Mouse (Mus musculus) liver, embryonic 16.5 days (tissue): ENCODE measurements around the gene Trim39. TPM values are rescaled to one million over a fixed set of nuclear protein-coding genes. Genes with fewer than 3 reads are reported as not detected.

Experiments
- ATAC-seq: fragments of 200-750 bp; cut with Nextera tagmentation; 2 replicates; pipeline ENCODE4 v1.8.0; 2017; ENCODE audit warnings: low read depth, mild to moderate bottlenecking, moderate number of reproducible peaks, moderate library complexity
- H3K27ac ChIP-seq: fragments of 300-500 bp; sonication (generic); 2 replicates; pipeline ENCODE4 v1.5.1; 2014; ENCODE audit warnings: mild to moderate bottlenecking, low read length
- H3K27me3 ChIP-seq: fragments of 300-500 bp; sonication (generic); 2 replicates; pipeline ENCODE4 v1.6.1; 2014; ENCODE audit warnings: low read depth, low read length, mixed read lengths; ENCODE audit not compliant: control insufficient read depth, insufficient read depth
- H3K36me3 ChIP-seq: fragments of 300-500 bp; sonication (generic); 2 replicates; pipeline ENCODE4 v1.6.1; 2014; ENCODE audit warnings: mild to moderate bottlenecking; ENCODE audit not compliant: control insufficient read depth, insufficient read depth
- H3K4me1 ChIP-seq: fragments of 300-500 bp; sonication (generic); 2 replicates; pipeline ENCODE4 v1.6.1; 2014; ENCODE audit warnings: low read depth, low read length, mixed read lengths; ENCODE audit not compliant: control insufficient read depth
- H3K4me2 ChIP-seq: fragments of 300-500 bp; sonication (generic); 2 replicates; pipeline ENCODE4 v1.6.1; 2014; ENCODE audit warnings: low read depth, low read length, mixed read lengths
- H3K4me3 ChIP-seq: fragments of 300-500 bp; sonication (generic); 2 replicates; pipeline ENCODE4 v1.5.1; 2014; ENCODE audit warnings: low read depth, mild to moderate bottlenecking, low read length
- H3K9ac ChIP-seq: fragments of 300-500 bp; sonication (generic); 2 replicates; pipeline ENCODE4 v1.6.1; 2014; ENCODE audit warnings: low read depth, low read length
- H3K9me3 ChIP-seq: fragments of 300-500 bp; sonication (generic); replicated peaks from 2 replicates; pipeline ENCODE4 v1.6.1; 2016; ENCODE audit warnings: low read length; ENCODE audit not compliant: control insufficient read depth
- WGBS: fragments of 180-500 bp; shearing (Covaris S2); extraction: QIAGEN DNeasy Blood & Tissue Kit; methylation state at CpG from one replicate; pipeline ENCODE4 v1.1.7; 2014; ENCODE audit not compliant: insufficient replicate concordance; 5-methylcytosine and 5-hydroxymethylcytosine counted together
- polyA plus RNA-seq: library from polyadenylated mRNA; unstranded; fragments of >200 nt; fragmentation: Nextera tagmentation; extraction: Ambion mirVana; gene quantifications from 2 replicates; pipeline ENCODE4 v1.2.1, GENCODE M21; 2015

Trim39 gene
- polyA plus RNA-seq, 1 experiment from 2014 or later = 5.0 TPM

- 80% methylated on average over 4 of the region's 4 CpGs for WGBS
- Histone ChIP-seq H3K9me3 (no peaks in the 10 kb centered on the region), H3K4me2 (no peak overlapping the region), H3K27me3 (no peaks in the 10 kb centered on the region), H3K9ac (no peak overlapping the region), H3K4me3 (no peak overlapping the region), H3K4me1 (peaks cover 26% of the 10 kb centered on the region), H3K27ac (no peak overlapping the region), H3K36me3 (peaks cover 4% of the 10 kb centered on the region)
- ATAC-seq = no peak
Measured at GRCm38 (mm10) chr17:36274776-36275175, 2.7 kb upstream of the Trim39 start.

- no peaks in the 10 kb centered on the region for H3K27me3 ChIP-seq
- peaks cover 26% of the 10 kb centered on the region for H3K4me1 ChIP-seq
- no peak overlapping the region for H3K4me3 ChIP-seq
- no peaks in the 10 kb centered on the region for H3K9me3 ChIP-seq
- no peak overlapping the region for H3K27ac ChIP-seq
- no peak overlapping the region for H3K9ac ChIP-seq
- WGBS = 66% methylated on average over 4 of the region's 4 CpGs
- no peak overlapping the region for H3K4me2 ChIP-seq
- peaks cover 4% of the 10 kb centered on the region for H3K36me3 ChIP-seq
- ATAC-seq = no peak
Measured at GRCm38 (mm10) chr17:36273796-36274195, 1.7 kb upstream of the Trim39 start.

- Histone ChIP-seq H3K27ac (no peak overlapping the region), H3K4me1 (peaks cover 26% of the 10 kb centered on the region), H3K9me3 (no peaks in the 10 kb centered on the region), H3K4me2 (peak overlapping the region; percentile 96), H3K4me3 (peak overlapping the region; percentile 92), H3K9ac (peak overlapping the region; percentile 2; the same call in 1 of the 2 replicates), H3K27me3 (no peaks in the 10 kb centered on the region), H3K36me3 (peaks cover 4% of the 10 kb centered on the region)
- no peak for ATAC-seq
- 58% methylated on average over 9 of the region's 9 CpGs for WGBS
Measured at GRCm38 (mm10) chr17:36272643-36273366, 758 bp upstream of the Trim39 start.

GRCm38 (mm10) chr17:36270956-36271585 lies 976 bp downstream of the Trim39 start:
- H3K4me3 ChIP-seq = peak overlapping the region; percentile 92
- peak; percentile 87 for ATAC-seq
- no peaks in the 10 kb centered on the region for H3K27me3 ChIP-seq
- peak overlapping the region; percentile 94 for H3K9ac ChIP-seq
- peaks cover 8% of the 10 kb centered on the region for H3K36me3 ChIP-seq
- peak overlapping the region; percentile 85 for H3K27ac ChIP-seq
- H3K4me1 ChIP-seq = peaks cover 26% of the 10 kb centered on the region
- H3K4me2 ChIP-seq = peak overlapping the region; percentile 96
- under 1% methylated on average over 75 of the region's 84 CpGs for WGBS
- H3K9me3 ChIP-seq = no peaks in the 10 kb centered on the region

GRCm38 (mm10) chr17:36265834-36266233 lies 6.2 kb downstream of the Trim39 start:
- H3K27me3 ChIP-seq = no peaks in the 10 kb centered on the region
- 41% methylated on average over 5 of the region's 5 CpGs for WGBS
- no peak overlapping the region for H3K27ac ChIP-seq
- H3K4me3 ChIP-seq = no peak overlapping the region
- no peak overlapping the region for H3K4me2 ChIP-seq
- ATAC-seq = no peak
- peaks cover 18% of the 10 kb centered on the region for H3K36me3 ChIP-seq
- H3K9me3 ChIP-seq = no peaks in the 10 kb centered on the region
- peaks cover 4% of the 10 kb centered on the region for H3K4me1 ChIP-seq
- no peak overlapping the region for H3K9ac ChIP-seq

- Histone ChIP-seq H3K4me3 (no peak overlapping the region), H3K4me1 (no peaks in the 10 kb centered on the region), H3K9ac (no peak overlapping the region), H3K4me2 (no peak overlapping the region), H3K27ac (no peak overlapping the region), H3K36me3 (peaks cover 19% of the 10 kb centered on the region), H3K9me3 (no peaks in the 10 kb centered on the region), H3K27me3 (no peaks in the 10 kb centered on the region)
- WGBS = 82% methylated on average over 3 of the region's 3 CpGs
- ATAC-seq = no peak
Measured at GRCm38 (mm10) chr17:36264273-36264925, 7.6 kb downstream of the Trim39 start.

GRCm38 (mm10) chr17:36261511-36262166 lies 10.4 kb downstream of the Trim39 start:
- H3K27ac ChIP-seq = no peak overlapping the region
- no peaks in the 10 kb centered on the region for H3K27me3 ChIP-seq
- no peak overlapping the region for H3K4me3 ChIP-seq
- peaks cover 7% of the 10 kb centered on the region for H3K4me1 ChIP-seq
- no peaks in the 10 kb centered on the region for H3K9me3 ChIP-seq
- 44% methylated on average over 9 of the region's 9 CpGs for whole genome bisulfite sequencing
- H3K9ac ChIP-seq = no peak overlapping the region
- no peak for ATAC-seq
- H3K36me3 ChIP-seq = peaks cover 16% of the 10 kb centered on the region
- no peak overlapping the region for H3K4me2 ChIP-seq

GRCm38 (mm10) chr17:36257969-36258368 lies 14.1 kb downstream of the Trim39 start, which contains the start of gene Rpp21:
TSS of gene Rpp21 (minus strand) at chr17:36258069.
- WGBS = 38% methylated on average over 6 of the region's 6 CpGs
- H3K4me1 ChIP-seq = peaks cover 7% of the 10 kb centered on the region

More at GRCm38 (mm10) chr17:36257969-36258368, 14.1 kb downstream of the Trim39 start, which contains the start of gene Rpp21:
- Histone ChIP-seq H3K4me3 (peak within 1 kb of the TSS; percentile 70), H3K9ac (peak within 1 kb of the TSS; percentile 71), H3K9me3 (no peaks in the 10 kb centered on the region), H3K27ac (peak within 1 kb of the TSS; percentile 78), H3K4me2 (peak within 1 kb of the TSS; percentile 62), H3K36me3 (peaks cover 5% of the 10 kb centered on the region), H3K27me3 (no peaks in the 10 kb centered on the region)
- no peak for ATAC-seq
